In genomic region chr5:77038451-77038850, GRCm38 (mm10) we compare ENCODE assay signal across 32 mouse cellular contexts. TPM values are rescaled to one million over a fixed set of nuclear protein-coding genes. Genes with fewer than 3 reads are reported as not detected.
DNase-seq lines count a peak whose midpoint lies in the region; ATAC-seq and TF ChIP-seq lines count a peak whose summit lies in the region.
"Had no signal": no experiment of that assay in that cellular context is flagged by ENCODE, and none has a peak within 500 bp of the region (broad histone marks: within the 10 kb centered on the region; RNA-seq: fewer than 3 reads in every experiment).

No protein-coding gene starts in this region.

- no peaks in the 10 kb centered on the region for H3K36me3 ChIP-seq in liver, adult 2 months (ENCODE audit: control insufficient read depth, insufficient read depth, low read length)
- no peaks in the 10 kb centered on the region for H3K36me3 ChIP-seq in liver, embryonic 12.5 days
- H3K36me3 ChIP-seq in testis, adult 2 months (ENCODE audit: control insufficient read depth, insufficient read depth, low read length), result no peaks in the 10 kb centered on the region; the same call in none of the 2 replicates
- no peaks in the 10 kb centered on the region for H3K36me3 ChIP-seq in intestine, postnatal 0 days (ENCODE audit: control insufficient read depth, insufficient read depth)
- H3K36me3 ChIP-seq: embryonic facial prominence, embryonic 12.5 days; embryonic facial prominence, embryonic 15.5 days; heart, embryonic 13.5 days; hindbrain, embryonic 13.5 days; intestine, embryonic 15.5 days had no signal

- ATAC-seq in liver, embryonic 12.5 days, result no peak
- peak; percentile 58 to 69; a peak in 3 of 4 replicates for ATAC-seq in hematopoietic stem cell, adult 5-6 weeks (replicated peaks in 1 of 2; ENCODE audit: insufficient read depth in 1 of 2, low FRiP score in 2 of 2, low TSS enrichment in 1 of 2, low read depth in 1 of 2, poor library complexity in 2 of 2, severe bottlenecking in 2 of 2)
- peak; percentile 53; the same call in 1 of the 2 replicates for ATAC-seq in neutrophil, adult 5-6 weeks (ENCODE audit: extremely low read depth, insufficient number of reproducible peaks, low FRiP score, poor library complexity, severe bottlenecking)
- ATAC-seq in intestine, postnatal 0 days, result no peak
- ATAC-seq: forebrain, embryonic 14.5 days; forebrain, postnatal 0 days; hindbrain, embryonic 16.5 days; intestine, embryonic 15.5 days had no signal

- H3K27ac ChIP-seq in liver, adult 2 months (replicated peaks; ENCODE audit: insufficient read depth, low read depth, low read length), result no peak overlapping the region
- H3K27ac ChIP-seq in liver, embryonic 12.5 days, result no peak overlapping the region
- no peak overlapping the region for H3K27ac ChIP-seq in testis, adult 2 months (ENCODE audit: control insufficient read depth, insufficient read depth, low read depth, low read length)
- no peak overlapping the region for H3K27ac ChIP-seq in intestine, postnatal 0 days (ENCODE audit: low read depth, low read length)
- H3K27ac ChIP-seq: embryonic facial prominence, embryonic 12.5 days; embryonic facial prominence, embryonic 15.5 days; heart, embryonic 13.5 days; hindbrain, embryonic 13.5 days; intestine, embryonic 15.5 days had no signal

- no peak overlapping the region for H3K4me2 ChIP-seq in liver, embryonic 12.5 days
- H3K4me2 ChIP-seq in intestine, postnatal 0 days (replicated peaks; ENCODE audit: low read depth), result no peak overlapping the region
- H3K4me2 ChIP-seq: embryonic facial prominence, embryonic 12.5 days; embryonic facial prominence, embryonic 15.5 days; heart, embryonic 13.5 days; hindbrain, embryonic 13.5 days; intestine, embryonic 15.5 days had no signal

- H3K4me1 ChIP-seq in liver, adult 2 months (ENCODE audit: control insufficient read depth, insufficient read depth, low read length), result no peaks in the 10 kb centered on the region
- H3K4me1 ChIP-seq in liver, embryonic 12.5 days, result peaks cover 15% of the 10 kb centered on the region
- peaks cover 4% of the 10 kb centered on the region; the same call in 1 of the 2 replicates for H3K4me1 ChIP-seq in testis, adult 2 months (ENCODE audit: control insufficient read depth, insufficient read depth, low read length)
- no peaks in the 10 kb centered on the region for H3K4me1 ChIP-seq in intestine, postnatal 0 days (replicated peaks; ENCODE audit: control insufficient read depth, insufficient read depth, low read length)
- H3K4me1 ChIP-seq: embryonic facial prominence, embryonic 12.5 days; embryonic facial prominence, embryonic 15.5 days; heart, embryonic 13.5 days; hindbrain, embryonic 13.5 days; intestine, embryonic 15.5 days had no signal

- no peaks in the 10 kb centered on the region for H3K9me3 ChIP-seq in liver, embryonic 12.5 days (replicated peaks)
- no peaks in the 10 kb centered on the region for H3K9me3 ChIP-seq in intestine, postnatal 0 days (ENCODE audit: control insufficient read depth)
- H3K9me3 ChIP-seq: embryonic facial prominence, embryonic 12.5 days; embryonic facial prominence, embryonic 15.5 days; heart, embryonic 13.5 days; hindbrain, embryonic 13.5 days; intestine, embryonic 15.5 days had no signal

- no peak for TF ChIP-seq POLR2A in liver, adult 2 months (IDR thresholded peaks at IDR 0.05; ENCODE audit: extremely low read depth, insufficient read depth, low read length)
- no peak for TF ChIP-seq POLR2A in testis, adult 2 months (IDR thresholded peaks at IDR 0.05; ENCODE audit: control insufficient read depth, low read depth, low read length)

- TF ChIP-seq CTCF in liver, adult 2 months (IDR thresholded peaks at IDR 0.05; ENCODE audit: low read depth, low read length), result no peak
- TF ChIP-seq CTCF in testis, adult 2 months (IDR thresholded peaks at IDR 0.05; ENCODE audit: control insufficient read depth, insufficient read depth, insufficient replicate concordance, low read depth, low read length), result no peak
- no peak for TF ChIP-seq CTCF in intestine, postnatal 0 days (IDR thresholded peaks at IDR 0.05; ENCODE audit: low read depth)

- peak; percentile 53 for DNase-seq in liver, adult 2 months (ENCODE audit: extremely low read depth, low read depth, low spot score)
- DNase-seq in testis, postnatal 10 days (ENCODE audit: low spot score), result no peak
- no peak for DNase-seq in embryo, embryonic 11 days
- DNase-seq: adrenal gland, adult 2 months; adrenal gland, postnatal 14 days; B cell, adult 2 months; cerebellum, adult 18-20 months; cerebellum, adult 9-10 months; cerebellum, postnatal 14 days; forebrain, postnatal 0 days; gastrocnemius, postnatal 10 days; gastrocnemius, postnatal 36 days; heart, adult 18-20 months; heart, postnatal 14 days; heart, postnatal 4 days had no signal

- H3K79me2 ChIP-seq in liver, adult 2 months (ENCODE audit: control insufficient read depth, insufficient read depth, low read length), result no peaks in the 10 kb centered on the region

- H3K4me3 ChIP-seq in liver, adult 2 months (ENCODE audit: insufficient read depth, low read depth, low read length), result no peak overlapping the region
- H3K4me3 ChIP-seq in liver, embryonic 12.5 days, result no peak overlapping the region
- peak overlapping the region; percentile 28 for H3K4me3 ChIP-seq in testis, adult 2 months (ENCODE audit: control insufficient read depth, low read depth, low read length)
- H3K4me3 ChIP-seq in intestine, postnatal 0 days (ENCODE audit: low read depth, low read length), result no peak overlapping the region
- H3K4me3 ChIP-seq: embryonic facial prominence, embryonic 12.5 days; embryonic facial prominence, embryonic 15.5 days; heart, embryonic 13.5 days; hindbrain, embryonic 13.5 days; intestine, embryonic 15.5 days had no signal

- 82% methylated on average over 10 of the region's 10 CpGs for WGBS in liver, adult 2 months
- 83% methylated on average over 10 of the region's 10 CpGs for WGBS in liver, embryonic 12.5 days (ENCODE audit: insufficient replicate concordance)
- WGBS in intestine, postnatal 0 days, result 93% methylated on average over 10 of the region's 10 CpGs

- no peaks in the 10 kb centered on the region for H3K27me3 ChIP-seq in liver, adult 2 months (ENCODE audit: control insufficient read depth, insufficient read depth, low read length)
- peaks cover 3% of the 10 kb centered on the region; the same call in 1 of the 2 replicates for H3K27me3 ChIP-seq in liver, embryonic 12.5 days (replicated peaks)
- H3K27me3 ChIP-seq in testis, adult 2 months (ENCODE audit: control insufficient read depth, insufficient read depth, low read length), result no peaks in the 10 kb centered on the region
- H3K27me3 ChIP-seq in intestine, postnatal 0 days (replicated peaks; ENCODE audit: control insufficient read depth, insufficient read depth, low read length), result no peaks in the 10 kb centered on the region
- H3K27me3 ChIP-seq: embryonic facial prominence, embryonic 12.5 days; embryonic facial prominence, embryonic 15.5 days; heart, embryonic 13.5 days; hindbrain, embryonic 13.5 days; intestine, embryonic 15.5 days had no signal

- no peak overlapping the region for H3K9ac ChIP-seq in liver, adult 2 months (ENCODE audit: low read depth, low read length)
- H3K9ac ChIP-seq in liver, embryonic 12.5 days, result no peak overlapping the region
- H3K9ac ChIP-seq in intestine, postnatal 0 days (ENCODE audit: low read depth, low read length), result no peak overlapping the region
- H3K9ac ChIP-seq: embryonic facial prominence, embryonic 12.5 days; embryonic facial prominence, embryonic 15.5 days; forebrain, postnatal 0 days; heart, embryonic 13.5 days; hindbrain, embryonic 13.5 days; intestine, embryonic 15.5 days had no signal

RNA-seq across cellular contexts. Expression of gene Thegl, which starts 22.6 kb away (rescaled TPM):
- total RNA-seq in liver, adult 2 months (2014; rRNA removed), result not detected in 2 replicates
- polyA plus RNA-seq in liver, adult 2 months (2012; rRNA removed), result not detected in 2 replicates
- polyA plus RNA-seq in liver, embryonic 12.5 days (2016; fragmentation: Nextera tagmentation; extraction: Ambion mirVana), result 0.41 and 0.48 TPM in 2 replicates
- polyA plus RNA-seq in testis, adult 2 months (2012; rRNA removed), result 145 and 149 TPM in 2 replicates
- not detected in 2 replicates for total RNA-seq in hematopoietic stem cell, adult 5-6 weeks (2017)
- total RNA-seq in neutrophil, adult 5-6 weeks (2017), result not detected in 2 replicates
- polyA plus RNA-seq in intestine, postnatal 0 days (2015; fragmentation: Nextera tagmentation; extraction: Ambion mirVana), result 5.7 and 6.3 TPM in 2 replicates
- total RNA-seq: adrenal gland, adult 2 months; adrenal gland, postnatal 14 days; gastrocnemius, adult 18-20 months; gastrocnemius, postnatal 10 days; gastrocnemius, postnatal 36 days; heart, adult 18-20 months; heart, postnatal 14 days; heart, postnatal 4 days; MEL had no signal
- polyA plus RNA-seq: adrenal gland, adult 2 months; embryonic facial prominence, embryonic 12.5 days; heart, embryonic 16.5 days had no signal

RNA-seq across cellular contexts. Expression of gene Arl9, which starts 34.6 kb away (rescaled TPM):
- total RNA-seq in liver, adult 2 months (2014; rRNA removed), result not detected in 2 replicates
- polyA plus RNA-seq in liver, adult 2 months (2012; rRNA removed), result 0.33 TPM in 1 of 2 replicates, not detected in the other
- polyA plus RNA-seq in liver, embryonic 12.5 days (2016; fragmentation: Nextera tagmentation; extraction: Ambion mirVana), result not detected in 2 replicates
- 84.8 and 131 TPM in 2 replicates for polyA plus RNA-seq in testis, adult 2 months (2012; rRNA removed)
- not detected in 2 replicates for total RNA-seq in hematopoietic stem cell, adult 5-6 weeks (2017)
- 1.7 and 3.3 TPM in 2 replicates for total RNA-seq in neutrophil, adult 5-6 weeks (2017)
- not detected in 2 replicates for polyA plus RNA-seq in intestine, postnatal 0 days (2015; fragmentation: Nextera tagmentation; extraction: Ambion mirVana)
- total RNA-seq: adrenal gland, adult 2 months; adrenal gland, postnatal 14 days; adrenal gland, postnatal 4 days; forebrain, postnatal 0 days; gastrocnemius, adult 18-20 months; gastrocnemius, postnatal 10 days; gastrocnemius, postnatal 36 days; heart, adult 18-20 months; heart, postnatal 14 days; heart, postnatal 4 days had no signal
- polyA plus RNA-seq: adrenal gland, adult 2 months; embryonic facial prominence, embryonic 12.5 days; embryonic facial prominence, embryonic 15.5 days; forebrain, embryonic 11.5 days; forebrain, embryonic 14.5 days; forebrain, postnatal 0 days; heart, embryonic 13.5 days; heart, embryonic 16.5 days; hindbrain, embryonic 16.5 days had no signal

Comparison
In these comparisons a context has a peak if more than half of its experiments do, and no peak if none do; other contexts are left out.
1. ATAC-seq: peak in hematopoietic stem cell, adult 5-6 weeks (2 of 2) and neutrophil, adult 5-6 weeks (single experiment); none in liver, embryonic 12.5 days (single experiment) and intestine, postnatal 0 days (single experiment).
2. RNA of gene Thegl, which starts 22.6 kb away (polyA plus RNA-seq): 145 to 149 TPM in testis, adult 2 months; 5.7 to 6.3 TPM in intestine, postnatal 0 days, 0.41 to 0.48 TPM in liver, embryonic 12.5 days and not detected in liver, adult 2 months; every median in the first group is over 10 times any median in the second.
3. RNA of gene Arl9, which starts 34.6 kb away (polyA plus RNA-seq): 84.8 to 131 TPM in testis, adult 2 months; 0.33 TPM in liver, adult 2 months, not detected in liver, embryonic 12.5 days and not detected in intestine, postnatal 0 days; every median in the first group is over 10 times any median in the second.